Mouse (Mus musculus) brain, embryonic 14.5 days (tissue): Measurements from ENCODE around the gene Acp1.

Experiments used
- CTCF ChIP-seq: fragments of 200-500 bp; IDR thresholded peaks from 2 replicates; pipeline ENCODE4 v1.5.1; 2012; ENCODE audit warnings: inconsistent platforms, mild to moderate bottlenecking, moderate library complexity, borderline replicate concordance; ENCODE audit not compliant: insufficient read depth, insufficient read length; ENCODE audit errors: extremely low read depth
- POLR2A ChIP-seq: fragments of 200-500 bp; IDR thresholded peaks from 2 replicates; pipeline ENCODE4 v1.6.1; 2012; ENCODE audit warnings: mild to moderate bottlenecking, inconsistent platforms, borderline replicate concordance; ENCODE audit not compliant: poor library complexity, insufficient read depth, insufficient read length, severe bottlenecking; ENCODE audit errors: extremely low read depth

- TF ChIP-seq POLR2A (no peak), CTCF (no peak)
Observed at GRCm38 (mm10) chr12:30888003-30888402, 23.4 kb downstream of the Acp1 start.
